Mouse (Mus musculus) G1E (cell line): ENCODE results near the gene Fam222b. TPM values are rescaled to one million over a fixed set of nuclear protein-coding genes. Genes with fewer than 3 reads are reported as not detected.
A peak's percentile ranks its signal among the peaks of the same experiment; 100 is the strongest.

Source experiments
- ATAC-seq: 2 replicates; pipeline ENCODE4 v1.8.0; 2016; ENCODE audit warnings: mild to moderate bottlenecking; ENCODE audit not compliant: insufficient number of reproducible peaks, poor library complexity, low FRiP score, severe bottlenecking; ENCODE audit errors: extremely low read depth
- DNase-seq: peaks from one replicate; pipeline ENCODE4 v3.0.0; 2012; ENCODE audit warnings: low spot score
- H3K27me3 ChIP-seq: 2 replicates; pipeline ENCODE4 v1.6.1; 2012; ENCODE audit warnings: mild to moderate bottlenecking, low read length, inconsistent platforms; ENCODE audit not compliant: insufficient read depth
- H3K36me3 ChIP-seq: replicated peaks from 2 replicates; pipeline ENCODE3; 2012; ENCODE audit warnings: mild to moderate bottlenecking, inconsistent platforms
- H3K4me1 ChIP-seq: 2 replicates; pipeline ENCODE4 v1.6.1; 2012; ENCODE audit warnings: low read depth, low read length, inconsistent platforms, mixed read lengths; ENCODE audit not compliant: insufficient read depth
- H3K4me3 ChIP-seq: 2 replicates; pipeline ENCODE4 v1.5.1; 2012; ENCODE audit warnings: low read depth, mild to moderate bottlenecking, inconsistent platforms, low read length, moderate library complexity, mixed read lengths
- H3K9me3 ChIP-seq: replicated peaks from 2 replicates; pipeline ENCODE4 v1.6.1; 2012; ENCODE audit warnings: inconsistent platforms
- CTCF ChIP-seq: IDR thresholded peaks from 2 replicates; pipeline ENCODE4 v1.5.1; 2012; ENCODE audit warnings: low read depth, low read length, inconsistent platforms, mixed read lengths
- GATA1 ChIP-seq: IDR thresholded peaks from 2 replicates; pipeline ENCODE4 v1.6.1; 2012; ENCODE audit warnings: borderline replicate concordance, low read length, inconsistent platforms, mixed read lengths
- GATA2 ChIP-seq: IDR thresholded peaks from 2 replicates; pipeline ENCODE4 v1.6.1; 2012; ENCODE audit warnings: low read depth, low read length, inconsistent platforms, borderline replicate concordance
- POLR2AphosphoS5 ChIP-seq: IDR thresholded peaks from 2 replicates; pipeline ENCODE4 v1.6.1; 2012; ENCODE audit warnings: low read depth, low read length, inconsistent platforms; ENCODE audit not compliant: insufficient replicate concordance
- TAL1 ChIP-seq: conservative IDR thresholded peaks from 2 replicates; pipeline ENCODE4 v1.6.1; 2012; ENCODE audit warnings: low read depth, low read length, inconsistent platforms, mixed read lengths
- polyA plus RNA-seq: library from polyadenylated mRNA; stranded (reverse); fragments of >175 nt; gene quantifications from 2 replicates; pipeline ENCODE4 v1.2.3, GENCODE M21; 2012
- total RNA-seq, 2 experiments: library from RNA; stranded (forward) in 1 of 2; stranded (reverse) in 1 of 2; fragments of 200-1000 nt in 1 of 2; fragments of >200 nt in 1 of 2; fragmentation: Nextera tagmentation in 1 of 2; gene quantifications; 2 replicates each; pipeline ENCODE4 v1.2.3; 2014 to 2017

Gene Fam222b
- total and polyA plus RNA-seq, 3 experiments: 1.5 to 28.9 (median 18.1) TPM

DNA sequence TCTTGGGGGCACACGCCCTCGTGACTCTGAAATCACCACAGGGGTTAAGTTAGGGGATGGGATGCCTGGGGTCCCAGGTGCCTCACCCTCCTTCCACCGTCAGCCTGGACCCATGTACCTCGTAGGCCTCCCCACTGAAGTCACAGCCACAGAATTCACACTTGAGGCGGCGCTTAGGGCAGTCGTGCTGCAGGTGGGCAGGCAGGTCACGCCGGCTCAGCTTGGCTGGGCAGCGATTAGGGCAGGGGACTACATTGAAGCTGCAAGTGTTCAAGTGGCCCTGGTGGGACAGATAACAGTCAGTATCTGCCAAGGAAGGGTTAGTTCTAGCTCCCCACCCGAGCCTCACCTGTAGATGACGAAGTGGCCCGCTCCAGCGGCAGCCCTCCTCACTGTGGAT is 66.7 kb downstream of the Fam222b start:
- Histone ChIP-seq H3K9me3 (no peaks in the 10 kb centered on the region), H3K4me1 (peaks cover 83% of the 10 kb centered on the region), H3K27me3 (no peaks in the 10 kb centered on the region), H3K4me3 (peak overlapping the region; percentile 14; the same call in 1 of the 2 replicates), H3K36me3 (peaks cover 82% of the 10 kb centered on the region)
- TF ChIP-seq GATA2: no peak
- TF ChIP-seq CTCF: no peak
- TF ChIP-seq GATA1: no peak
- TF ChIP-seq POLR2AphosphoS5: no peak
- no peak for TF ChIP-seq TAL1
- ATAC-seq (no peak), DNase-seq (no peak)

- no peaks in the 10 kb centered on the region for H3K9me3 ChIP-seq
- peak overlapping the region; percentile 86; the same call in 1 of the 2 replicates for H3K4me3 ChIP-seq
- H3K36me3 ChIP-seq: peaks cover 76% of the 10 kb centered on the region
- ATAC-seq: no peak
- peaks cover 89% of the 10 kb centered on the region for H3K4me1 ChIP-seq
- no peaks in the 10 kb centered on the region for H3K27me3 ChIP-seq
- TF ChIP-seq POLR2AphosphoS5 (no peak), GATA2 (no peak), CTCF (no peak), TAL1 (no peak), GATA1 (no peak)
- DNase-seq: no peak
These were observed 67.5 kb downstream of the Fam222b start for GRCm38 (mm10) chr11:78161968-78162367.

GRCm38 (mm10) chr11:78162504-78162903 is 68.0 kb downstream of the Fam222b start:
- Histone ChIP-seq H3K27me3 (no peaks in the 10 kb centered on the region), H3K9me3 (no peaks in the 10 kb centered on the region), H3K36me3 (peaks cover 76% of the 10 kb centered on the region), H3K4me1 (peaks cover 92% of the 10 kb centered on the region), H3K4me3 (peak overlapping the region; percentile 86; the same call in 1 of the 2 replicates)
- TF ChIP-seq POLR2AphosphoS5 (no peak), CTCF (no peak), GATA2 (no peak), TAL1 (no peak), GATA1 (no peak)
- ATAC-seq: no peak
- DNase-seq: no peak

- H3K9me3 ChIP-seq: no peaks in the 10 kb centered on the region
- TF ChIP-seq GATA1 (no peak), POLR2AphosphoS5 (no peak), CTCF (no peak), TAL1 (no peak), GATA2 (no peak)
- H3K4me1 ChIP-seq: peaks cover 92% of the 10 kb centered on the region
- H3K27me3 ChIP-seq: no peaks in the 10 kb centered on the region
- ATAC-seq (no peak), DNase-seq (no peak)
- peaks cover 75% of the 10 kb centered on the region for H3K36me3 ChIP-seq
- peak overlapping the region; percentile 86 for H3K4me3 ChIP-seq
These were observed 68.6 kb downstream of the Fam222b start for GRCm38 (mm10) chr11:78163045-78163444.

DNA sequence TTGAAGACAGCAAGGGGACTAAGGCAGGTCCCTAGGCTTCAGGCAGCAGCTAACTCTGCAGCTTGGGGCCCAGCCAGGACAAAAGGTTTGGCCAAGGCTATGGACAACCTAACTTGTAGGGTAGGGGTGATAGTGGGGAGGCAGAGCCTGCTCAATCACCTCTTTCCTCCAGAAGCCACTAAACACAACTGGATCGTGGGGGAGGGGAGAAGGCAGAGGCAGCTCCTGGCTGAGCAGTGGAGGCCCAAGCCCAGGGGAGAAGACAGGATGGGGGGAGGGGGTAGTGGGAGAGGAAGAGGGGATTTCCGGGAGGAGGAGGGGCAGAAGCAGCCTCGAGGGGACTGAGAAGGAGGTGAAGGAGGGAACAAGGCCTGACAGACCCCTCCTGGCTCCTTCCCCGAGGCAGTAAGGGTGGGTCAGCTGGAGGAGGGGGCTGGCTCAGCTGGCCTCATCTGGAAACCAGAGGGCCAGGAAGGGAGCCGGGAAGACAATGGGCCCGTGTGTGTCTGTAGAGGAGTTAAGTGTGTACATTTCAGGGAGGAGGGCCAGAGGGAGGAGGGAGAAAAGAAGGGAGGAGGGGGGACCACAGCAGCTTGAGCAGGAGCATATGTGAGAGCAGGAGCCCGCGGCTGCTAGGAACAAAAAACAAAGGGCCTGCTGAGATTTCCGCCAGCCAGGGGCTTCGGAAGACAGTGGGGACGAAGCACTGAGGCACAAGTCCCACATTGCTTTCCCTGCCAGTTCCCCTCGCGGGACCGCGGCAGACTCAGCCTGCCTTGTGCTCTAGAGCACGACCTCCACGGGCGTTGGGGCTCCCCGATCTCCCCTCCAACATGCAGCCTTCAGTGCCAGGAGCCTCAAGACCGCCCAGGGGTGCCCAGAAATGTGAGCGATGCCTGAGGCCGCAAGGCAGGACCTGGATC is 69.5 kb downstream of the Fam222b start:
- H3K4me1 ChIP-seq: peaks cover 93% of the 10 kb centered on the region
- DNase-seq: peak; percentile 57
- H3K4me3 ChIP-seq: peak overlapping the region; percentile 86

DNA sequence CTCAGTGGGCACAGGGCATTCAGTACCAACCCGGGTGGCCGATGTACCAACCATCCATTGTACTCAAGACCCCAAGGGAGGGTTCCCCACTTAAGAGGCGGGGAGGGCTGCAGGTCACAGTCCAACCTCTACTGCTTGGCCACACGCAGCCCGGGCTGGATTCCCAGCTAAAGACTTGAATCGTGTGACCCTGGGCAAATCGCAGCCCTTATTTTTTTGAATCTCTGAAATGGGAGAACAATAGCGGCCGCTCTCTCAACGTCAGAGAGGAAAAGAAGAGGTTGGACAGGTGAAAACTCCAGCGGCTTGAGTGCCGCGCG is 70.1 kb downstream of the Fam222b start:
- no peak for ATAC-seq
- Histone ChIP-seq H3K9me3 (no peaks in the 10 kb centered on the region), H3K4me3 (peak overlapping the region; percentile 86), H3K4me1 (peaks cover 93% of the 10 kb centered on the region), H3K27me3 (no peaks in the 10 kb centered on the region), H3K36me3 (peaks cover 60% of the 10 kb centered on the region)
- DNase-seq: no peak
- no peak for TF ChIP-seq CTCF
- TF ChIP-seq GATA2: no peak
- TF ChIP-seq POLR2AphosphoS5: no peak
- no peak for TF ChIP-seq TAL1
- TF ChIP-seq GATA1: no peak

More for the DNA sequence above, 69.5 kb downstream of the Fam222b start:
- TF ChIP-seq POLR2AphosphoS5 (no peak), CTCF (no peak), TAL1 (no peak), GATA2 (no peak), GATA1 (no peak)
- peaks cover 66% of the 10 kb centered on the region for H3K36me3 ChIP-seq
- no peak for ATAC-seq
- H3K9me3 ChIP-seq: no peaks in the 10 kb centered on the region
- H3K27me3 ChIP-seq: no peaks in the 10 kb centered on the region
